Mouse (Mus musculus) urinary bladder, postnatal 25 days (tissue): ENCODE measurements around the gene Clic3.

ENCODE experiments used
- DNase-seq: peaks from one replicate; pipeline ENCODE4 v3.0.0; 2022; ENCODE audit warnings: low spot score

Gene Clic3

DNA sequence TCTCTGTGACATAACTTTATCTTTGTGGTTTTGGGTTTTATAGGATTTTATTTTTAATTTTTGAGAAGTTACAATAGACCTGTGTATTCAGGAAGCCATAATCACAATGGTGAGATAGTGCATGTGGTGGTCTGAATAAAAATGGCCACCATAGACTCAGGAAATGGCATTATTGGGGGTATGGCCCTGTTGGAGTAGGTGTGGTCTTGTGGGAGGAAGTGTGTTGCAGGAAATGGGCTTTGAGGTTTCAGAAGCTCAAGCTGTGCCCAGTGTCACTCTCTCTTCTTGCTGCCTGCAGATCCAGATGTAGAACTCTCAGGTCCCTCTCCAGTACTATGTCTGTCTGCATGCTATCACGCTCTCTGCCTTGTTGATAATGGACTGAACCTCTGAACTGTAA lies 23.9 kb downstream of the Clic3 start:
- no peak for DNase-seq

DNA sequence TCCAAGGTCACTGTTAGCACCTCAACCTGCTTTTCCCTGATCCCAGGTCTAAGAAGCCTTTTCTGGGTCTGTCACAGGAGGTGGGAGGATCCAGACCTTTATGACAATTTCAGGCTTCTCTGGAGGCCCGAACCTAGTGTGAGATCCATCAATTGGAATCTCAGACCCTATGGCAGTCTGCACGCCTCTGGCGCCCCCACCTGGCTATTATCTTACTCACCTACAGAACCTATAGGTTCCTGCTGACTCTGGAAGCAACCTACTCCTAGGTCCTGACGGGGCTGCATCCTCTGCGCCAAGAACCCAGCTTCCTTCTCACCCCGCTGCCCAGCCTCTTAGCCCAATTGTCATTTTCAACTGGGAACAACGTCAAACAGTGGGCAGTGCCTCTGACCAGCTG lies 26.3 kb downstream of the Clic3 start:
- DNase-seq: no peak

DNA sequence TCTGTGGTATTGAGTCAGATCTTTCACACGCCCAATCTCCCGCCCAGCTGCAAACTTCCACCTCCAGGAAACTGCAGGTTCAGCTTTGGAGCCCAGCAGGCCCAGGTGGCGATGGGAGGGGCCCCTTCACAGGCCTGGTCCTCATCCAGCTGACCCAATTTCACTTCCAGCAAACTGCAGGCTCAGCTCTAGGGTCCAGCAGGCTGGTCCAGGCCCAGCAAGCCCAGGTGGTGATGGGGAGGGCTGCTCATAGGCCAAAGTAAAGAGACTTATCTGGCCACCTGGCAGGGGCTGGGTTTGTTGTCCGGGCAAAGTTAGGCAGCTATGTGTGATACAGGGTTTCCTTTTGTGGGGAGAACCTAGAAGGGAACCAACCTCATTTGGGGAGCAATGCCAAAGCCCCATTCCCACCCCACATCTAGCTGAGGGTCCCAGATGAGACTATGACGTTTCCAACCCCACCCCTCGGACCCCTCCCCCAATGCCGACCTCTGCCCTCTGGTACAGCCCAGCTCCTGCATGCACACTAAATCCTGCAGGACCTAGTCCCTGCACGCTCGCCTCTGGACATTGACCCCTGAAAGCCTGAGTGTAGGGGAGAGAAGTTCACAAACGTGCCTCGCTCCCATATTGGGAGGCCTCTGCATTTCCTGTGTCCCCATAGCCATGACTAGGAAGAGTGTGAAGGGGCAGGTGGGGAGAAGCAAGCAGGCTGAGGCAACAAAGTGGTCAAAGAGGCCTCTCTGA lies 28.4 kb downstream of the Clic3 start:
- no peak for DNase-seq

DNA sequence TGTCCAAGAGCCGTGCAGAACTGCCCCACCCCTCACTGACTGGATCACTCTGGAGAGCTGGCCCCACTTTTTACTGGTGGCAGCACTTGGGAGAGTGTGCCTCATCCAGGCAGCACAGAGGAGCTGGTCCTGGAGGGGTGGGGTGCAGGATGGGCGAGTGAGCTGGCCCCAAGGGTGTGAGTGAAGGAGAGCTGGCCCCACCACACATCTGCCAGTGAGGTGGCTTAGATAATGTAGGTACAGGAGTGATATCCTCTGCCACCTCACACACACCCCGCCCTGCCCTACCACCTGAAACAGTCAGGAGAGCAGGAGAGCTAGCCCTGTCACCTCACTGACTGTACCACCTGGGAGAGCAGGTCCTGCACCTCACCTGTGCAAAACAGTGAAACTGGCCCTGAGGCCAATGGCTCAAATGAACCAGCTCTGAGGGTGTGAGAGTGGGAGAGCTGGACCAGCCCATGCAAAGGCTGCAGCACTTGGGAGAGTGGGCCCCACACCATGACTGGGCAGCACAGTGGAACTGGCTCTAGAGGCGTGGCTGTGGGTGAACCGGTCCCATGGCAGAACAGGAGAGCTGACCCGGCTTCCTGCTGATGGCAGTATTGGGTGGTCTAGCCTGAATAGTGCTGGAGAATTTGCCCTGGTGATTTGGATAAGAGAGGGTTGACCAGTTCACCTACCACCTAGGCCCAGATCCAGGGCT lies 31.5 kb downstream of the Clic3 start:
- DNase-seq: no peak

DNA sequence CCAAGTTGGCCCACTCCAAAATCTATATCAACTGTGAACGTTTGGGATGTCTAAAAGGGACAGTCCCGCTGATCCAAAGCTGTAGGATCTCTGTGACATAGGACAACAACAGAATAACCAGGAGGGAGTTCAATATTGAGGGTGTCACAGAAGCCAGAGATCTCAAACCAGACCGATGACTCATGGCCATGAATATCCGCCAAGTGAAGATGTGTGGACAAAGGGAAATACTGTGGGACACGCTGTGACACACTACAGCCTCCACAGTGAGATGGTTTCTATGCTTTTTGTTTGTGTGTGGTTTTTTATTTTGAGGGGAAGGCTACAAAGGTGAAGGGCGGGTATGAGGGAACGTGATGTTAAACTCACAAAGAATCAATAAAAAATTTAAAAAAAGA lies 32.0 kb downstream of the Clic3 start:
- no peak for DNase-seq

DNA sequence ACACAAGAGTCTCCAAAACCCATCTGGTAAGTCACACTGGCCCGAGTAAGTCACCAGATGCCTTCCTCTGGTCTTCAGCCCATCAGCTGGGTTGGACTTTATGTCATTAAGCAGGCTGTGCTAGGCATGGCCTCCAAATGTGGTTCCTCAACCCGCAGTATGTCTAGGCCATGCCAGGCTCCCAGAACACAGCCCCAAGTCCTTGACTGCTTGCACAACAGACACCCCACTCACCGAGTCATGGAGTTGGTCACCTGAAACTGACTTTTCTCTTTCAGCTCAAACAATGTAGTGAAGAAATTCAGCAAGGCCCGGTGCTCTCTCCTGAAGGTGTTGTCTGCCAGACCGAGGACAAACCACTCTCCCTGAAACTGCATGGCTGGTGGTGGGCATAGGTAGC lies 36.4 kb downstream of the Clic3 start:
- DNase-seq: no peak

DNA sequence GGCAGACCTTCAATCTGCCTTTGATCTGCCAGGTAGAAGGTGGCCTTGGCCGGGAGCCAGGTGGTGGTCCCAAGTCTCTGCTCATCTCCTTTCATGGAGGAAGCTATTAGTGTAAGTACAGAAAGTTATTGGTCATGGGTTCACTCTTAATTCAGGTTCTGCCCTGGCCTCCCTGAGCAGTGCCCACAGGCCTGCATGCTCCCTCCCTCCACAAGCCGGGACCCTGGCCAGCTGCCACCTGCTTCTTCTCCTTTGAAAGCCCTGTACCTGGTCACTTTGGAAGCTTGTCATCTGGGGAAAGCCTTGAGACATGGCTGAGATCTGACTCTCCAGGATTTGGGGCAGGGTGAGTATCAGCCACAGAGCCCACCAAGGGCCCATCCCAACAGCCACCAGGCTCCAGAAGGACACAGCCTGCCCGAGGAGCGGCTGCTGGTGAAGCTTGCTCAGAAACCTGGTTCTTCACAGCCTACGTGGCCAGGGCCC lies 36.9 kb downstream of the Clic3 start, which contains the start of gene Lcn12:
Gene Lcn12, minus strand, starts transcription at position 436 of the 486 bp plus-strand sequence.
- no peak for DNase-seq

DNA sequence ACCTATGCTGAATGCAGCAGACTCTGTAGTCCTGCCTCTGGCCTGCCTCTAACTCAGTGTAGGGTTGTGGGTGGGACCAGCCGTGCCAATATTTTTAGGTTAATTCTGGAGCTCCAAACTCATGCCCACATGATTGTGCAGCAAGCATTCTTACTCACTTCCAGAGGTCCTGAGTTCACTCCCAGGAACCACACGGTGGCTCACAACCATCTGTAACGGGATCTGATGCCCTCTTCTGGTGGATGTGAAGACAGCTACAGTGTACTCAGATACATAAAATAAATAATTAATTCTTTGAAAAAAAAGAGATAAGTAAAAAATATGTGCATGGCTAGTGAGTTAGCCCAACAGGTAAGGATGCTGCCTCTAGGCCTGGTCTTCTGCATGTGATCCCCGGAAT lies 39.8 kb downstream of the Clic3 start:
- no peak for DNase-seq

DNA sequence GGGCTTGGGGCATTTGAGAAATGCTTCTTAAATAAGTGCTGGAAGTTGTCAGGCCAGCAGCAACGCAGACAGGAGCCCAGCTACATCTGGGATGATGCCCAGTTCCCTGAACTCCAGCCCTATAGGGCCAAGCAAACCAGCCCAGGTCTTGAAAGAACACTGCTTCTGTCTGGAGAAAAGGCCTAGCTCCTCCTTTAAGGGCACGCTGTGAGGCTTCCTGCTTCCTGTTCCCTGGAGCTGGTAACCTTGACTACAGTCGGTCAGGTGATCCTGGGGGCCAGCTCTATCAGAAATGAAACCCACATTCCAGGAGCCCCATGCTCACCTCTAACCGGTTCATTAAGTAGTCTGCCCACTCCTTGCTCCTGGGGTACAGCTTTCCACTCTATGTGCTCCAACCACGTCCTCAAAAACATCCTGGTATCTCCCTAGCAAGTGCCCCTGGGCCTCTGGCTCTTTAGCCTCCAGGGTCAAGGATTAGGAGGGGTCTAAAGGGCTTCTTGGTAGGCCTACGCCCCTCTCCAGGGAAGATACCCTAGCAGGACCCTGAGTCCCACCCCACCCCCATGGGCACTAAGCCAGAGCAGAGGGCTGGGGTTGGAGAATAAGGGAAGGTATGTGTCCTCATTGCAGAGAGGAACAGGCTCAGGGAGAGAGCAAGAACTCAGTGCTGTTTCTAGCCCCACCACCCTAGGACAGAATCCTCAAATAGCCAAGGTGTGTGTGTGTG lies 41.4 kb downstream of the Clic3 start:
- no peak for DNase-seq

DNA sequence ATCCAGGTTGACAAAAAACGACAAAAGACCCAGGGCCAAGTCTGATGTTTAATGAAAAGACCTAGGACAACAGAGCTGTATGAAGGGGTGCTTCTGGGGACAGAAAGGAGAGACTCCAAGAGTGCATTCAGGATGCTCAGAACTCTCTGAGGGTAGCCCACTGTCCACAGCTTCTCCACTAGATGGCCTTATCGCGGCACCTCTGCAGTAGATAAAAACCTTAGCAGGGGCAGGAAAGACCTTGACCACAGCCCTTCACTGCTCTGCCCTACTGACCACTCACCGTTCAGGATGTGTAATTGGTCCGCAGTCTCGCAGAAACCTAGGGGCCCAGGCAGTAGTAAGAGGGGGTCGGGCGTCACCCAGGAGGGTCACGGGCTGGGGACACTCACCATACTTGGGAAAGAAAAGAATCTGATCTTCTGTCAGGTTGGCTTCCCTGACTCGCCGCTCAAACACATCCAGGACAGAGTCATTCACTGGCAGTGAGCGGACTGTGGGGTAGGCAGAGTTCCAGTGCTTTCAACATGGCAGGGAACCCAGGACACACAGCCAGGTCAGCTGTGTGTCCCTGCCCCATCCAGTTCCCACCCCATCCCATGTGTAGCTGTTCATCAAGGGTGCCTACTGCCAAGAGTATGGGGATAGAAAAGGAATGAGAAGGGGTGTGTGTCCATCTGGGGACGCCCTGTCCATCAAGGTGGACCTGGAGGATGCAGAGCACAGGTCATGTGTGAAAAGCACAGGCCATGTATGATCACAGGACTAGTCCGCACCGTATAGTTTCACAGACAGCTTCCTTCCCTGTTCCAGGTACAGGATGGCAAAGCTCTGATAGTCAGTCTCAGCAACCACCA lies 42.2 kb downstream of the Clic3 start:
- DNase-seq: no peak

DNA sequence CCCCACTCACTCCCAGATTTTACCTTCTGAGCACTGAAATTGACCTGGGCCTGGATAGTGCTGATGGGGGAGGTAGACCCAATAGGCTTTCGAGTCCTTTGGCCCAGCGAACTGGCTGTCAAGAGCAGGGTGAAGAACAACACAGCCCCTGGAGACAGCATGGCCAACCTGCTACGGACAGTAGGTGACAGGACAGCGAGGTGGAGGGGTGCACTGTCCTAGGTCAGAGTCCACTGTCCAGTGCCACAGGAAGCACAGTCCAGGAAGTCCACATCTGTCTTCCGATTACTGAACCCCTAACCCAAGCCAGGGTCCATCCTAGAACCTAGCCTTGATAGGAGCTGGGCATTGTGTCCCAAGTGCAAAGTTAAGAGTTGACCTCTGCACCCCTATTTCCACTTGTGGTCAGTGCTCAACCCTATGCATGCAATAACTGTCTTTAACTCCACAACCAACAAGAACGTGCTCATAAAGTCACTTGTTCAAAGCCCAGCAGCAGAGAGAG lies 43.5 kb downstream of the Clic3 start:
- DNase-seq: no peak

DNA sequence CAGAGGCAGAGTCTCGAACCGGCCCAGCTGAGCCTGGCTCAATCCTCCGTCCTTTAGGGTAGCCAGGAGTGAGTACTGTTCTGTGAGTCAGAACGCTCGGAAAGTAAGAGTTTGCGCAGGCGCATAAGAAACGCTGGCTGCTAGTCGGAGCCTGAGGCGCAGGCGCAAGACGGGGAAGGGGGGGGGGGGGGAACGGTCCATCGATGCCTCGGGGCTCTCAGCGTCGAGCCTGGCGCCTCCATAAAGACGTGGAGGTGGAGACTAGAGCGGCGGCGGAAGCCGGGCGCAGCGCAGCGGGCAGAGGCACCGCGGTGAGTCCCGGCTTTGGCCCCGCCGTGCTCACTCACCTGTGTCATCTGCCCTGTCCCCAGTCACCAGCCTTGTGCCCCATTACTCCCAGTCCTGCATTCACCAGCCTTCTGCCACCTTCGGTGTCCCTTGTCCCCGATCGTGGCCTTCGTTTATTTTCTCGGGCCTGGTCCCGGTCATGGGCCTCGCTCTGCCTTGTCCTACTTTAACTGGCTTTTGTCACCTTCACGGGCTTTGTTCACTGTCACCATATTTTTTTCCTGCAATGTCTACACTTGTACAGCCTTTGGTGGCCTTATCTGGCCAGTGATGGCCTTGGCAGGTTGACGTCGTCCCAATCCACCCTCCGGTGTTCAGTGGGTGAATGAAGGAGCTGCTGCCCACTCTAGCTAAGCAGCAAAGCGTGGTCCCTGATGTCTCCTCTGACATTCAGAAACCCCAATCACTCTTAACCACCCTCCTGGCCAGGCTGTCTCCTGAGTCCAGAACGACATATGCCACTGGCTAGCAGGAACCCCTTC lies 44.2 kb downstream of the Clic3 start, which contains the start of gene Fbxw5:
Gene Fbxw5, plus strand, starts transcription at position 175 of the 830 bp plus-strand sequence.
- peak; percentile 69 for DNase-seq

DNA sequence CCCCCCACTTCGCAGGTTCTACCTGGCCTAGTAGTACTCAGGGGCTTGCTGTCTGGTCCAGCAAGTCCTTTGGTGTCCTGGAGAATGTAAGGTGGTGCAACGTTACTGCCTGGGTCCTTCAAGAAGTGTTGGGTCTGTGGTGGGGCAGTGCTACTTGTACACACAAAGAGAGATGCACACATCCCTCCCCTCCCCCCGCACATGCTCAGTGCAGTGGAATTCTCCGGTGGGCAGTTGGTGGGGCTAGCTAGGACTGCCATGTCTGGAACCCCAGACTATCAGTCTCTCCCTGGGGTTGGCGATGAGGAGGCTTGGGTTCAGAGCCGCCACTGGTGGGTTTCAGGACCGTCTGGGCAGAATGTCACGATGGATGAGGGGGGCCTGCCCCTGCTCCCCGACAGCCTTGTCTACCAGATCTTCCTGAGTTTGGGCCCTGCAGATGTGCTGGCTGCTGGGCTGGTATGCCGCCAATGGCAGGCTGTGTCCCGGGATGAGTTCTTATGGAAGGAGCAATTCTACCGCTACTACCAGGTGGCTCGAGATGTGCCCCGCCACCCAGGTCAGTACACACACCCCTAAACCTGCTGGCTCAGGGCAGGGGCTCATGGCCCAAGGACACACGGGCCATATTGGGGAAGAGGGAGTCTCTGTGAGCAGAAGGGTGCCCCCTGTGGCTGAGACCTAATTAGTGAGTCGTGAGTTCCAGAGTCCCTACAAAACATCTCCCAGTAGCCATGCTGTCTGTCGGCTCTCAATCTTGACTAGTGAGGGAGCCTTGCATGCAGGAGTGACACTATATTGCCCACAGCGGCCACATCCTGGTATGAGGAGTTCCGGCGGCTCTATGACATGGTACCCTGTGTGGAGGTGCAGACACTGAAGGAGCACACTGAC lies 45.2 kb downstream of the Clic3 start, which contains the start of gene C8g:
Gene C8g, minus strand, starts transcription at position 127 of the 894 bp plus-strand sequence.
- no peak for DNase-seq

DNA sequence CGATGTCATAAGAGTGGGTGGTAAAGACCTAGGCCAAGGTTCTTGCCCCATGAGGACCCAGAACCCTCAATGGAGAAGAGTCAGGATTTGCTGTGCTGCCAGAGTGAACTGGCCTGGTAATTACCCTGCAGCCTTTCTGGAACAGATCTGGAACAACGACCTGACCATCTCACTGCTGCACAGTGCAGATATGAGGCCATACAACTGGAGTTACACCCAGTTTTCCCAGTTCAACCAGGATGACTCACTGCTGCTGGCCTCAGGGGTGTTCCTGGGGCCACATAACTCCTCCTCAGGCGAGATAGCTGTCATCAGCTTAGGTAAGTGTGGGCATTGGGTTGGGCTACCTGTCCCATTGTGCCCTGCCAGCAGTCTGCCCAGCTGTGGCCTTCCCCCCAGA lies 46.1 kb downstream of the Clic3 start:
- DNase-seq: no peak

DNA sequence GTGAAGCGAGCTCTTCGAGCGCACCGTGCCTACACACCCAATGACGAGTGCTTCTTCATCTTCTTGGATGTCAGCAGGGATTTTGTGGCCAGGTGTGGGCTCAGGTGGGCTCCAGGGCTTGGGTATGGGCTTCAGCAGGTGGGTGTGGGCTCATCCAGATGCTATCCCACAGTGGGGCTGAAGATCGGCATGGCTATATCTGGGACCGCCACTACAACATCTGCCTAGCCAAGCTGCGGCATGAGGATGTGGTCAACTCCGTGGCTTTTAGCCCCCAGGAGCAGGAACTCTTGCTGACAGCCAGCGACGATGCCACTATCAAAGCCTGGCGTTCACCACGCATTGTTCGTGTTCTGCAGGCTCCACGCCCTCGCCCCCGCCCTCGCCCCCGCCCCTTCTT lies 47.9 kb downstream of the Clic3 start:
- no peak for DNase-seq

DNA sequence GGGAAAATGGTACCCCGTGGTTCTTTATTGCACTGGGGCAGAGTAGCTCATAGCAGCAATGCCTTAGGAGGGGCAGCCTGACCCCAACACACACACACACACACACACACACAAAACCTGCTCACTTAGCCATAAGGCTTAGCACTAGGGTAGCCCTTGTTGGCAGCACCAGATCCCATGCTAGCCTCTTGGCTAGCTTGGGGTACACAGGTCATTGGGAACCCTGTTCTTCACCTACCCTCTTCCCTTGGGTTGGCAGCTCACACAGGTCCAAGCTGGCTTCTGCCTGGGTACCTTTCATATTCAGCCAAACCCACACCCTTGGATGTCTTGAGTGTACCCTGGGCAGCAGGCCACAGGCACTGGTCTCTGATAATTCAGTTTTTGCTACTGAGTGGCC lies 48.4 kb downstream of the Clic3 start:
- no peak for DNase-seq

DNA sequence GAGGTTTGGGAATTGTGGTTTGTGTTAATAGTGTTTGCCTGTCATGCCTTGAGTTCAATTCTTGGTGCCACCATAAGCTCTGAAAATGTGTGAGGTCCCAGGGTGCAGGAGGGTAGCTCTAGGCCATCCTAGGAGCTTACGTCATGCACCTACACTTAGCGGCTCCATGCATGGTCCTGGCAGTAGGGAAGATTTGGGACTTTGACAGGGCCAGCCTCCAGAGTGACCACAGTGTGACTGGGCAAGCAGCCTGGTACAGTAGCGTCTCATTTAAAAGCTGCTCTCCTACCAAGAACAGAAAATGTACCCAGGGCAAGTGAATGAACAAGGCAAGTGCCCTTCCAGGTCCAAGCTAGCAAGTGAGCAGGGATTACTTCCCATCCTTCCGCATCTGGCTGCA lies 49.2 kb downstream of the Clic3 start:
- no peak for DNase-seq

DNA sequence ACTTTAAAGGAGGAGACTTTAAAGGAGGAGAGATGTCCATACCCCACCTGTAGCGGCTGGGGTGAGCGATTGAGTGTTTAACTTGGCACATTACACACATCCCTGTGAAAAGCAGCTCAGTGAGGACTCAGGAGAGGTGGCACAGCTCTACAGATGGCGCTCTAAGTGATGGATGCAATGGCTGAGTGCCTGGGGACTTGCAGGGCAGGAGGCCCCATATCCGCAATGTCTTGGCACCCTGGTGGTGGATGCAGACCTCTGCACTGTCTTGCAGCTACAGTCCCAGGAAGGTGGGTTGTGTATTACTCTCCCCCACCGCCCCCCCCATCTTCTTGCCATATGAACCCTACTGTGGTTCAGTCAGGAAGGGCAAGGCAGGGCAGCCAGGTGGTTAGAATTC lies 50.3 kb downstream of the Clic3 start:
- no peak for DNase-seq
